Mouse (Mus musculus): ENCODE measurements around the gene Fam83f. TPM values are rescaled to one million over a fixed set of nuclear protein-coding genes. Genes with fewer than 3 reads are reported as not detected.

Gene Fam83f
- total RNA-seq, 2 experiments from 2014 or later = 0.08 TPM; not detected in 1

GRCm38 (mm10) chr15:80701481-80702257, 30.0 kb downstream of the Fam83f start:
- intact Hi-C loops (cut with DNase I) = loop anchor here (5.0 to 10.0 kb wide), 2 partner anchors 414 to 493 kb away; partner anchors contain the start of genes Cacna1i and Mrtfa
- DNase-seq (ENCODE audit: low spot score) = no peak

GRCm38 (mm10) chr15:80702910-80703309, 31.3 kb downstream of the Fam83f start:
- no peak for DNase-seq (ENCODE audit: low spot score)
- intact Hi-C loops (cut with DNase I) = loop anchor here (5.0 to 10.0 kb wide), 2 partner anchors 416 to 492 kb away; partner anchors contain the start of genes Cacna1i and Mrtfa

GRCm38 (mm10) chr15:80703495-80703894, 31.8 kb downstream of the Fam83f start:
- intact Hi-C loops (cut with DNase I) = loop anchor here (5.0 to 10.0 kb wide), 2 partner anchors 416 to 491 kb away; partner anchors contain the start of genes Cacna1i and Mrtfa

GRCm38 (mm10) chr15:80704267-80704666, 32.6 kb downstream of the Fam83f start:
- peak; percentile 31 for DNase-seq (ENCODE audit: low spot score)
- intact Hi-C loops (cut with DNase I) = loop anchor here (2.0 to 10.0 kb wide), 5 partner anchors 169 to 491 kb away; partner anchors contain the start of genes Cacna1i and Mrtfa

More at GRCm38 (mm10) chr15:80703495-80703894, 31.8 kb downstream of the Fam83f start:
- no peak for DNase-seq (ENCODE audit: low spot score)

- DNase-seq (ENCODE audit: low spot score) = peak; percentile 33
- intact Hi-C loops (cut with DNase I) = loop anchor here (2.0 to 10.0 kb wide), 7 partner anchors 91 to 619 kb away; partner anchors contain the start of genes Adsl and Mrtfa
Measured at GRCm38 (mm10) chr15:80705828-80706549, 34.3 kb downstream of the Fam83f start.

GRCm38 (mm10) chr15:80706596-80706995, 34.9 kb downstream of the Fam83f start:
- DNase-seq (ENCODE audit: low spot score) = no peak
- intact Hi-C loops (cut with DNase I) = loop anchor here (2.0 to 10.0 kb wide), 4 partner anchors 91 to 619 kb away; partner anchors contain the start of genes Adsl and Mrtfa

GRCm38 (mm10) chr15:80707088-80707487, 35.4 kb downstream of the Fam83f start:
- intact Hi-C loops (cut with DNase I) = loop anchor here (2.0 to 10.0 kb wide), 4 partner anchors 90 to 620 kb away; partner anchors contain the start of genes Adsl and Mrtfa
- peak; percentile 51 for DNase-seq (ENCODE audit: low spot score)

- no peak for DNase-seq (ENCODE audit: low spot score)
- intact Hi-C loops (cut with DNase I) = loop anchor here (5.0 to 10.0 kb wide), 3 partner anchors 88 to 622 kb away; partner anchors contain the start of gene Mrtfa
Measured at GRCm38 (mm10) chr15:80709593-80709992, 37.9 kb downstream of the Fam83f start.

- intact Hi-C loops (cut with DNase I) = no loop called here
- no peak for DNase-seq (ENCODE audit: low spot score)
Measured at GRCm38 (mm10) chr15:80710257-80710607, 38.6 kb downstream of the Fam83f start.

GRCm38 (mm10) chr15:80710608-80711363, 39.1 kb downstream of the Fam83f start, which contains the start of gene Tnrc6b:
Gene Tnrc6b, plus strand, starts transcription at chr15:80711313.
- intact Hi-C loops (cut with DNase I) = no loop called here

GRCm38 (mm10) chr15:80711401-80712151, 39.9 kb downstream of the Fam83f start:
- intact Hi-C loops (cut with DNase I) = no loop called here
- peak; percentile 41 for DNase-seq (ENCODE audit: low spot score)

More at GRCm38 (mm10) chr15:80710608-80711363, 39.1 kb downstream of the Fam83f start, which contains the start of gene Tnrc6b:
- peak; percentile 99 for DNase-seq (ENCODE audit: low spot score)

GRCm38 (mm10) chr15:80714299-80714698, 42.7 kb downstream of the Fam83f start:
- intact Hi-C loops (cut with DNase I) = no loop called here
- no peak for DNase-seq (ENCODE audit: low spot score)

- intact Hi-C loops (cut with DNase I) = no loop called here
- no peak for DNase-seq (ENCODE audit: low spot score)
Measured at GRCm38 (mm10) chr15:80716631-80717135, 45.0 kb downstream of the Fam83f start.

- intact Hi-C loops (cut with DNase I) = no loop called here
- DNase-seq (ENCODE audit: low spot score) = peak; percentile 14
Measured at GRCm38 (mm10) chr15:80717431-80717830, 45.8 kb downstream of the Fam83f start.

- intact Hi-C loops (cut with DNase I) = no loop called here
Measured at GRCm38 (mm10) chr15:80720249-80720648, 48.6 kb downstream of the Fam83f start.

GRCm38 (mm10) chr15:80721861-80722260, 50.2 kb downstream of the Fam83f start:
- intact Hi-C loops (cut with DNase I) = no loop called here
- DNase-seq (ENCODE audit: low spot score) = no peak

More at GRCm38 (mm10) chr15:80720249-80720648, 48.6 kb downstream of the Fam83f start:
- no peak for DNase-seq (ENCODE audit: low spot score)

GRCm38 (mm10) chr15:80722366-80722765, 50.7 kb downstream of the Fam83f start:
- intact Hi-C loops (cut with DNase I) = no loop called here

GRCm38 (mm10) chr15:80729477-80729876, 57.8 kb downstream of the Fam83f start:
- DNase-seq (ENCODE audit: low spot score) = no peak
- intact Hi-C loops (cut with DNase I) = no loop called here

More at GRCm38 (mm10) chr15:80722366-80722765, 50.7 kb downstream of the Fam83f start:
- DNase-seq (ENCODE audit: low spot score) = no peak

Measured in heart, postnatal 25 days (tissue).